Mouse (Mus musculus) ES-E14 (cell line): Measurements from ENCODE around the gene Zfp949. TPM values are rescaled to one million over a fixed set of nuclear protein-coding genes. Genes with fewer than 3 reads are reported as not detected.

Experiments used
- DNase-seq: peaks from one replicate; pipeline ENCODE4 v3.0.0-alpha.2; 2013; ENCODE audit warnings: low read depth, low spot score
- H3K27ac ChIP-seq: 2 replicates; pipeline ENCODE4 v1.5.1; 2012; ENCODE audit warnings: low read depth, mild to moderate bottlenecking, low read length, moderate library complexity, mixed read lengths; ENCODE audit not compliant: poor library complexity, insufficient read depth, severe bottlenecking
- H3K36me3 ChIP-seq: 2 replicates; pipeline ENCODE4 v1.6.1; 2012; ENCODE audit warnings: mild to moderate bottlenecking, low read length, moderate library complexity, mixed read lengths; ENCODE audit not compliant: control insufficient read depth, poor library complexity, insufficient read depth, severe bottlenecking
- H3K4me1 ChIP-seq, 2 experiments: fragments of 150-350 bp in 1 of 2; sonication (generic) in 1 of 2; 2 replicates each; pipeline ENCODE4 v1.6.1; 2012; ENCODE audit warnings: low read length in 2 of 2, mild to moderate bottlenecking in 1 of 2, mixed read lengths in 1 of 2; ENCODE audit not compliant: control insufficient read depth in 2 of 2, insufficient read depth in 2 of 2, poor library complexity in 1 of 2
- H3K4me3 ChIP-seq, 2 experiments: fragments of 150-350 bp in 1 of 2; sonication (generic) in 1 of 2; 2 replicates each; pipeline ENCODE4 v1.5.1; 2012; ENCODE audit warnings: low read length in 2 of 2, low read depth in 1 of 2, mild to moderate bottlenecking in 1 of 2, mixed read lengths in 1 of 2; ENCODE audit not compliant: insufficient read depth in 1 of 2, poor library complexity in 1 of 2, severe bottlenecking in 1 of 2
- H3K9ac ChIP-seq: 2 replicates; pipeline ENCODE4 v1.6.1; 2012; ENCODE audit warnings: low read depth, mild to moderate bottlenecking, low read length, mixed read lengths; ENCODE audit not compliant: poor library complexity, insufficient read depth, severe bottlenecking
- H3K9me3 ChIP-seq: fragments of 150-350 bp; sonication (generic); 2 replicates; pipeline ENCODE4 v1.6.1; 2012; ENCODE audit warnings: low read depth, mild to moderate bottlenecking, low read length; ENCODE audit not compliant: control insufficient read depth, insufficient read depth
- CHD2 ChIP-seq: IDR thresholded peaks from 2 replicates; pipeline ENCODE4 v1.6.1; 2014; ENCODE audit warnings: mild to moderate bottlenecking, low read depth, low read length, inconsistent platforms
- HCFC1 ChIP-seq: IDR thresholded peaks from 2 replicates; pipeline ENCODE4 v1.6.1; 2012; ENCODE audit warnings: low read length, inconsistent platforms, borderline replicate concordance; ENCODE audit not compliant: insufficient read depth
- MAFK ChIP-seq: IDR thresholded peaks from 2 replicates; pipeline ENCODE4 v1.6.1; 2014; ENCODE audit warnings: mild to moderate bottlenecking, low read depth, low read length, inconsistent platforms; ENCODE audit not compliant: insufficient read depth
- ZC3H11A ChIP-seq: IDR thresholded peaks from 2 replicates; pipeline ENCODE4 v1.6.1; 2012; ENCODE audit warnings: low read depth, mild to moderate bottlenecking, inconsistent platforms, low read length, borderline replicate concordance
- ZNF384 ChIP-seq: IDR thresholded peaks from 2 replicates; pipeline ENCODE4 v1.6.1; 2012; ENCODE audit warnings: low read depth, low read length, inconsistent platforms
- in situ Hi-C, 2 experiments: fragments of 600-800 bp; cut with MboI; formaldehyde crosslinking; loops; one replicate each; pipeline ENCODE4 v1.15.1; 2025; ENCODE audit warnings: low sequenced_read_pairs in 2 of 2, inconsistent platforms in 1 of 2; ENCODE audit not compliant: unreplicated experiment in 2 of 2
- total RNA-seq: library from RNA; depleted of rRNA; stranded (reverse); fragments of 300-350 nt; gene quantifications from 2 replicates; pipeline ENCODE4 v1.2.3, GENCODE M21; 2012

The Zfp949 gene
- total RNA-seq, 1 experiment: 7.1 TPM

- H3K9me3 ChIP-seq: no peaks in the 10 kb centered on the region
- in situ Hi-C loops: loop anchor here (10.0 kb wide), 1 partner anchor 301 kb away; no protein-coding TSS in a partner anchor
- no peak overlapping the region for H3K27ac ChIP-seq
- H3K4me3 ChIP-seq: no peak overlapping the region
- H3K4me1 ChIP-seq: 0 out of 4 replicates have a peak, but pooled peaks cover 0 to 1% of the 10 kb centered on the region in 2 experiments
- no peaks in the 10 kb centered on the region for H3K36me3 ChIP-seq
- TF ChIP-seq CHD2: no peak
- TF ChIP-seq ZC3H11A: no peak
- TF ChIP-seq MAFK: no peak
- no peak for TF ChIP-seq HCFC1
- TF ChIP-seq ZNF384: no peak
- H3K9ac ChIP-seq: no peak overlapping the region
- DNase-seq: no peak
Measured at GRCm38 (mm10) chr9:88545534-88545933, 2.3 kb upstream of the Zfp949 start.

GRCm38 (mm10) chr9:88546166-88546565 is 1.7 kb upstream of the Zfp949 start:
- TF ChIP-seq CHD2 (no peak), MAFK (no peak), HCFC1 (no peak), ZNF384 (no peak), ZC3H11A (no peak; the same call in 1 of the 2 replicates)
- Histone ChIP-seq H3K4me1 (0 out of 4 replicates have a peak, but pooled peaks cover 0 to 1% of the 10 kb centered on the region in 2 experiments), H3K27ac (no peak overlapping the region), H3K9me3 (no peaks in the 10 kb centered on the region), H3K9ac (no peak overlapping the region), H3K4me3 (no peak overlapping the region), H3K36me3 (no peaks in the 10 kb centered on the region)
- in situ Hi-C loops: loop anchor here (10.0 kb wide), 1 partner anchor 301 kb away; no protein-coding TSS in a partner anchor
- peak; percentile 53 for DNase-seq

GRCm38 (mm10) chr9:88546657-88547056 is 1.2 kb upstream of the Zfp949 start:
- Histone ChIP-seq H3K27ac (no peak overlapping the region), H3K36me3 (no peaks in the 10 kb centered on the region), H3K4me1 (0 out of 4 replicates have a peak, but pooled peaks cover 0 to 1% of the 10 kb centered on the region in 2 experiments), H3K9ac (no peak overlapping the region), H3K4me3 (no peak overlapping the region), H3K9me3 (no peaks in the 10 kb centered on the region)
- in situ Hi-C loops: loop anchor here (10.0 kb wide), 1 partner anchor 302 kb away; no protein-coding TSS in a partner anchor
- no peak for TF ChIP-seq CHD2
- no peak for DNase-seq

DNA sequence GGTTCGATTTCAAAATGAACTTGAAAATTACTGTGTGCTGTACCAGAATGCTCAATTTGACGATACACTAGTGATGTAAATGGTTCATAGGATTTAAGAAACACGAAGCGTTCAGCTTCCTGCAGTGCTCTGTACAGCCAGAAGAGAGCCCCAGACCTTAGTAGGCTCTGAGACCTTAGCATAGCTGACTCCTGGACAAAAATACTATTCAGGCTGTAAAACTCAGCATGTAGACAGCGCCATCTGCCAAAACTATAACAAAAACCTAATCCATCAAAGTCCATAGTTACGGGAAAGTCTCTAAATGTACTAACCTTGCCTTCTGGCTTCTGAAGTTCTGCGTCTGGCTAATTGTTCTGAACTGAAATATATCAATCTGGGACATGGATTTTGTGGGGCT is 550 bp upstream of the Zfp949 start:
- in situ Hi-C loops: loop anchor here (10.0 kb wide), 1 partner anchor 302 kb away; no protein-coding TSS in a partner anchor
- H3K27ac ChIP-seq: no peak overlapping the region
- 0 out of 4 replicates have a peak, but pooled peaks cover 0 to 1% of the 10 kb centered on the region in 2 experiments for H3K4me1 ChIP-seq
- peak overlapping the region; percentile 14; the same call in 1 of the 2 replicates for H3K9ac ChIP-seq
- H3K4me3 ChIP-seq: peak overlapping the region; percentile 82 to 83; a peak in 3 of 4 replicates
- no peaks in the 10 kb centered on the region for H3K36me3 ChIP-seq
- TF ChIP-seq HCFC1: no peak
- no peak for TF ChIP-seq ZNF384
- 0 out of 2 replicates have a peak, but pooled peaks have one; percentile 12 for TF ChIP-seq ZC3H11A
- TF ChIP-seq CHD2: no peak
- TF ChIP-seq MAFK: no peak
- no peaks in the 10 kb centered on the region for H3K9me3 ChIP-seq
- DNase-seq: no peak
